Mouse (Mus musculus) lung, embryonic 14.5 days (tissue): ENCODE data around the gene Ppp1r14c. TPM values are rescaled to one million over a fixed set of nuclear protein-coding genes. Genes with fewer than 3 reads are reported as not detected.

ENCODE experiments used
- ATAC-seq: fragments of 200-750 bp; cut with Nextera tagmentation; 2 replicates; pipeline ENCODE4 v1.8.0; 2017; ENCODE audit warnings: mild to moderate bottlenecking, moderate TSS enrichment, moderate library complexity; ENCODE audit not compliant: insufficient read depth
- DNase-seq: peaks from one replicate; pipeline ENCODE4 v3.0.0-alpha.2; 2015
- H3K27ac ChIP-seq: fragments of 300-500 bp; sonication (generic); 2 replicates; pipeline ENCODE4 v1.5.1; 2014; ENCODE audit warnings: low read depth, mild to moderate bottlenecking, moderate library complexity
- H3K27me3 ChIP-seq: fragments of 300-500 bp; sonication (generic); 2 replicates; pipeline ENCODE4 v1.6.1; 2014; ENCODE audit warnings: low read length, control low read depth; ENCODE audit not compliant: insufficient read depth
- H3K36me3 ChIP-seq: fragments of 300-500 bp; sonication (generic); 2 replicates; pipeline ENCODE4 v1.6.1; 2014; ENCODE audit warnings: control low read depth; ENCODE audit not compliant: insufficient read depth
- H3K4me1 ChIP-seq: fragments of 300-500 bp; sonication (generic); 2 replicates; pipeline ENCODE4 v1.6.1; 2014; ENCODE audit warnings: antibody characterized with exemption, control low read depth; ENCODE audit not compliant: insufficient read depth
- H3K4me2 ChIP-seq: fragments of 300-500 bp; sonication (generic); 2 replicates; pipeline ENCODE4 v1.6.1; 2014; ENCODE audit warnings: mild to moderate bottlenecking
- H3K4me3 ChIP-seq: fragments of 300-500 bp; sonication (generic); 2 replicates; pipeline ENCODE4 v1.5.1; 2014; ENCODE audit warnings: low read depth, low read length
- H3K9ac ChIP-seq: fragments of 300-500 bp; sonication (generic); 2 replicates; pipeline ENCODE4 v1.6.1; 2014
- H3K9me3 ChIP-seq: fragments of 300-500 bp; sonication (generic); 2 replicates; pipeline ENCODE4 v1.6.1; 2016; ENCODE audit warnings: low read depth, low read length, control low read depth
- CTCF ChIP-seq: IDR thresholded peaks from 2 replicates; pipeline ENCODE4 v1.5.1; 2016; ENCODE audit warnings: antibody characterized with exemption, low read depth
- WGBS: fragments of 180-500 bp; shearing (Covaris S2); extraction: QIAGEN DNeasy Blood & Tissue Kit; methylation state at CpG from one replicate; pipeline ENCODE4 v1.1.7; 2014; 5-methylcytosine and 5-hydroxymethylcytosine counted together
- polyA plus RNA-seq: library from polyadenylated mRNA; unstranded; fragments of >200 nt; fragmentation: Nextera tagmentation; extraction: Ambion mirVana; gene quantifications from 2 replicates; pipeline ENCODE4 v1.2.1, GENCODE M21; 2014

Gene Ppp1r14c
- polyA plus RNA-seq, 1 experiment from 2014 or later = 36.9 TPM

GRCm38 (mm10) chr10:3345706-3346105, 20.2 kb upstream of the Ppp1r14c start:
- Histone ChIP-seq H3K9ac (no peak overlapping the region), H3K36me3 (no peaks in the 10 kb centered on the region), H3K27ac (no peak overlapping the region), H3K27me3 (no peaks in the 10 kb centered on the region), H3K4me2 (no peak overlapping the region), H3K4me3 (no peak overlapping the region), H3K9me3 (no peaks in the 10 kb centered on the region), H3K4me1 (no peaks in the 10 kb centered on the region)
- ATAC-seq (no peak), DNase-seq (no peak)
- no peak for TF ChIP-seq CTCF
- 55% methylated on average over 5 of the region's 5 CpGs for WGBS

GRCm38 (mm10) chr10:3359531-3359930, 6.3 kb upstream of the Ppp1r14c start:
- no peak overlapping the region for H3K4me2 ChIP-seq
- DNase-seq (no peak), ATAC-seq (no peak)
- no peaks in the 10 kb centered on the region for H3K27me3 ChIP-seq
- H3K4me3 ChIP-seq = no peak overlapping the region
- no peak overlapping the region for H3K9ac ChIP-seq
- H3K36me3 ChIP-seq = no peaks in the 10 kb centered on the region
- H3K27ac ChIP-seq = no peak overlapping the region
- H3K4me1 ChIP-seq = no peaks in the 10 kb centered on the region
- no peak for TF ChIP-seq CTCF
- 74% methylated on average over 1 of the region's 1 CpGs for WGBS
- H3K9me3 ChIP-seq = no peaks in the 10 kb centered on the region

- 36% methylated on average over 5 of the region's 5 CpGs for WGBS
- Histone ChIP-seq H3K4me1 (no peaks in the 10 kb centered on the region), H3K27ac (no peak overlapping the region), H3K4me3 (peak overlapping the region; percentile 59; the same call in 1 of the 2 replicates), H3K9me3 (no peaks in the 10 kb centered on the region), H3K9ac (peak overlapping the region; percentile 54; the same call in 1 of the 2 replicates), H3K4me2 (peak overlapping the region; percentile 90), H3K36me3 (no peaks in the 10 kb centered on the region), H3K27me3 (peaks cover 21% of the 10 kb centered on the region)
- no peak for TF ChIP-seq CTCF
- DNase-seq (no peak), ATAC-seq (0 out of 2 replicates have a peak, but pooled peaks have one; percentile 2)
Measured at GRCm38 (mm10) chr10:3365671-3366035, 204 bp upstream of the Ppp1r14c start.

DNA sequence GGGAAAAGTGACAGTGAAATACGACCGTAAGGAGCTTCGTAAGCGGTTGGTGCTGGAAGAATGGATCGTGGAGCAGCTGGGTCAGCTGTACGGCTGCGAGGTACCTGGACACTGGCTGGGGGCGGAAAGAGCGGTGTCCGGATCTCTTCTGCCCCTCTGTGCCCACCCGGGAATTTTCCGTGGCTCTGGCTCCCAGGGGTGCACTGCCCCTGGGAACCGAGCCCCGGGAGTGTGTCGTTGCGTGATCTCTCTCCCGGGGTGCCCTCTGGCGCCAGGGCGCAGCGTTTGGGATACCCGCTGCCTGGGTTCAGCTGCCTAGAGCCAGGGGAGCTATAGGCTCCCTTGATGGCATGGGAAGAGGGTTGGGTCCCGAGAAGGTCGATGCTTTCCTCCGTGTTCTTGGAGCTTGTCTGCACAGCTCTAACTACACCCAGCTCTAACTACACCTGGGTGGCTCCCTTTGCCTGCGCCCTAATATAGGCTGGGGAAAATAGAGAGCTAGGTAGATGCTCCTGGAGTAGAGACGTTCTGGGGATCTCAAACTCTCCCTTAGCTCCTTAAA, 1.1 kb downstream of the Ppp1r14c start:
- H3K9ac ChIP-seq = peak overlapping the region; percentile 54
- 1% methylated on average over 26 of the region's 26 CpGs for WGBS
- H3K9me3 ChIP-seq = no peaks in the 10 kb centered on the region
- no peaks in the 10 kb centered on the region for H3K36me3 ChIP-seq
- peak; percentile 55 for ATAC-seq
- H3K4me2 ChIP-seq = peak overlapping the region; percentile 90
- H3K4me1 ChIP-seq = no peaks in the 10 kb centered on the region
- peak; percentile 21 for DNase-seq
- H3K27me3 ChIP-seq = peaks cover 21% of the 10 kb centered on the region
- no peak overlapping the region for H3K27ac ChIP-seq
- no peak; the same call in 1 of the 2 replicates for TF ChIP-seq CTCF
- H3K4me3 ChIP-seq = peak overlapping the region; percentile 59

- Histone ChIP-seq H3K36me3 (no peaks in the 10 kb centered on the region), H3K9me3 (no peaks in the 10 kb centered on the region), H3K27me3 (peaks cover 21% of the 10 kb centered on the region), H3K27ac (no peak overlapping the region), H3K9ac (peak overlapping the region; percentile 54), H3K4me3 (peak overlapping the region; percentile 59), H3K4me1 (no peaks in the 10 kb centered on the region), H3K4me2 (peak overlapping the region; percentile 90)
- no peak for TF ChIP-seq CTCF
- WGBS = 27% methylated on average over 11 of the region's 11 CpGs
- ATAC-seq (no peak), DNase-seq (no peak)
Measured at GRCm38 (mm10) chr10:3367440-3367839, 1.6 kb downstream of the Ppp1r14c start.

DNA sequence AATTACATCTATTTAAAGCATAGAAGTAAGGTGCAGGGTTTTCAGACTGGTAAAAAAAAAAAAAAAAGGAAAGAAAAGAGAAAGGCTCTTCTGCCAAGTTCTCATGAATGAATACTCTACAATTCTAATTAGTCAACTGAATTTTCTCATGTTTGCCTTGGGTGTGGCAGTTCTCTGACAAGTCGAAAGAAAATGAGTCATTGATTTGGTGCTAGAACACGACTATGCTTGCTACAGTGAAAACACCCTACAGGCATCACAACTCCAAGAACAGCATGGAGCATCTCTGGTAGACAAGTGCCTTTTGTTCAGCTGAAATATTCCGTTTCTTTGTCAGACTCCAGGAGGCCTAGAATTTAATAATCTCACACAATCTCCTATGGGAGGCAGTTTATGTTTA, 17.3 kb downstream of the Ppp1r14c start:
- H3K36me3 ChIP-seq = no peaks in the 10 kb centered on the region
- DNase-seq (no peak), ATAC-seq (no peak)
- no peak overlapping the region for H3K4me2 ChIP-seq
- H3K4me3 ChIP-seq = no peak overlapping the region
- H3K9me3 ChIP-seq = no peaks in the 10 kb centered on the region
- H3K27ac ChIP-seq = no peak overlapping the region
- H3K27me3 ChIP-seq = no peaks in the 10 kb centered on the region
- H3K9ac ChIP-seq = no peak overlapping the region
- H3K4me1 ChIP-seq = no peaks in the 10 kb centered on the region
- TF ChIP-seq CTCF = no peak
- 59% methylated on average over 3 of the region's 3 CpGs for WGBS

DNA sequence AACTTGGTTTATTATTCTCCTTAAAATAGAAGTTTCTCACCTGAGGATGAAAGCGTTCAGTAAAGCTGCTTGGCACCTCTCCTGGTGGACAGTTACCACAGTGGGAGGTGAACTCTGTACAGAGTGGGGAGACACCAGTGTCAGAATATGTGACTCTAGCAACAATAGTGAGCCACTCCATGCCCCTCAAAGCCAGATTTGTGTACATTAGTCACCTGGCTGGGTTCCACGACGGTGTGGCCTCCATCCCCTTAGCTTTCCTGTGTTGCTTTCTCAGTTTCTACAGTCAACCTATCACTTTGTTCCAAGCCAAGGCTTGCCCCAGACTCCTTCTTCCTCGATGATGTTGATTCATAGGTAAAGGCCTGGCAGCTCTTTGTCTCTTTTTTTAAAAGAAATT, 26.4 kb downstream of the Ppp1r14c start:
- Histone ChIP-seq H3K4me2 (no peak overlapping the region), H3K36me3 (no peaks in the 10 kb centered on the region), H3K4me1 (peaks cover 3% of the 10 kb centered on the region), H3K27ac (no peak overlapping the region), H3K27me3 (no peaks in the 10 kb centered on the region), H3K4me3 (no peak overlapping the region), H3K9me3 (no peaks in the 10 kb centered on the region), H3K9ac (no peak overlapping the region)
- TF ChIP-seq CTCF = no peak
- no peak for DNase-seq
- ATAC-seq = no peak
- 63% methylated on average over 4 of the region's 4 CpGs for WGBS
